Mouse (Mus musculus) forebrain, postnatal 0 days (tissue): Measurements from ENCODE around the gene Dapk1. TPM values are rescaled to one million over a fixed set of nuclear protein-coding genes. Genes with fewer than 3 reads are reported as not detected.

Experiments
- ATAC-seq: fragments of 200-750 bp; cut with Nextera tagmentation; 2 replicates; pipeline ENCODE4 v1.8.0; 2017; ENCODE audit warnings: mild to moderate bottlenecking, moderate library complexity
- DNase-seq: peaks from one replicate; pipeline ENCODE4 v3.0.0-alpha.2; 2015
- H3K27ac ChIP-seq: fragments of 300-500 bp; sonication (generic); 2 replicates; pipeline ENCODE4 v1.5.1; 2014; ENCODE audit warnings: low read depth, mild to moderate bottlenecking, antibody characterized with exemption, low read length, moderate library complexity, mixed read lengths
- H3K27me3 ChIP-seq: fragments of 300-500 bp; sonication (generic); 2 replicates; pipeline ENCODE4 v1.6.1; 2014; ENCODE audit warnings: mild to moderate bottlenecking, low read length, mixed read lengths; ENCODE audit not compliant: insufficient read depth
- H3K36me3 ChIP-seq: fragments of 300-500 bp; sonication (generic); 2 replicates; pipeline ENCODE4 v1.6.1; 2014; ENCODE audit warnings: mild to moderate bottlenecking, moderate library complexity; ENCODE audit not compliant: insufficient read depth
- H3K4me1 ChIP-seq: fragments of 300-500 bp; sonication (generic); 2 replicates; pipeline ENCODE4 v1.6.1; 2014; ENCODE audit warnings: antibody characterized with exemption; ENCODE audit not compliant: insufficient read depth
- H3K4me2 ChIP-seq: fragments of 300-500 bp; sonication (generic); 2 replicates; pipeline ENCODE4 v1.6.1; 2014; ENCODE audit warnings: low read depth, mild to moderate bottlenecking, moderate library complexity
- H3K4me3 ChIP-seq: fragments of 300-500 bp; sonication (generic); 2 replicates; pipeline ENCODE4 v1.5.1; 2014; ENCODE audit warnings: low read depth, low read length, mixed read lengths
- H3K9ac ChIP-seq: fragments of 300-500 bp; sonication (generic); 2 replicates; pipeline ENCODE4 v1.6.1; 2014; ENCODE audit warnings: mild to moderate bottlenecking
- H3K9me3 ChIP-seq: fragments of 300-500 bp; sonication (generic); 2 replicates; pipeline ENCODE4 v1.6.1; 2016; ENCODE audit warnings: low read length
- CTCF ChIP-seq: sonication (generic); IDR thresholded peaks from 2 replicates; pipeline ENCODE4 v1.5.1; 2016; ENCODE audit warnings: antibody characterized with exemption, control low read depth, low read depth
- WGBS: fragments of 180-500 bp; shearing (Covaris S2); extraction: QIAGEN DNeasy Blood & Tissue Kit; methylation state at CpG from one replicate; pipeline ENCODE4 v1.1.7; 2014; 5-methylcytosine and 5-hydroxymethylcytosine counted together
- polyA plus RNA-seq: library from polyadenylated mRNA; unstranded; fragments of >200 nt; fragmentation: Nextera tagmentation; extraction: Ambion mirVana; gene quantifications from 2 replicates; pipeline ENCODE4 v1.2.1, GENCODE M21; 2015
- total RNA-seq: library from RNA; depleted of rRNA; stranded (reverse); fragments of >200 nt; gene quantifications from 2 replicates; pipeline ENCODE4 v1.2.3, GENCODE M21; 2014

The Dapk1 gene
- total and polyA plus RNA-seq, 2 experiments from 2014 or later = 35.6 to 72.6 TPM

GRCm38 (mm10) chr13:60750930-60751329, 149.2 kb downstream of the Dapk1 start:
- ATAC-seq (no peak), DNase-seq (no peak)
- Histone ChIP-seq H3K4me3 (no peak overlapping the region), H3K27ac (no peak overlapping the region), H3K36me3 (peaks cover 83% of the 10 kb centered on the region), H3K9me3 (no peaks in the 10 kb centered on the region), H3K4me2 (no peak overlapping the region), H3K27me3 (no peaks in the 10 kb centered on the region), H3K9ac (no peak overlapping the region), H3K4me1 (no peaks in the 10 kb centered on the region)
- no peak for TF ChIP-seq CTCF
- WGBS = 92% methylated on average over 7 of the region's 7 CpGs

- no peak overlapping the region for H3K4me3 ChIP-seq
- WGBS = 95% methylated on average over 6 of the region's 6 CpGs
- peaks cover 87% of the 10 kb centered on the region for H3K36me3 ChIP-seq
- no peak for DNase-seq
- no peak overlapping the region for H3K9ac ChIP-seq
- no peak overlapping the region for H3K27ac ChIP-seq
- no peak for ATAC-seq
- no peaks in the 10 kb centered on the region for H3K9me3 ChIP-seq
- no peak overlapping the region for H3K4me2 ChIP-seq
- no peaks in the 10 kb centered on the region for H3K27me3 ChIP-seq
- no peaks in the 10 kb centered on the region for H3K4me1 ChIP-seq
- no peak for TF ChIP-seq CTCF
Observed at GRCm38 (mm10) chr13:60753216-60753615, 151.5 kb downstream of the Dapk1 start.

GRCm38 (mm10) chr13:60755251-60755650, 153.5 kb downstream of the Dapk1 start:
- no peak for DNase-seq
- WGBS = 88% methylated on average over 2 of the region's 2 CpGs

GRCm38 (mm10) chr13:60757292-60757691, 155.5 kb downstream of the Dapk1 start:
- DNase-seq (no peak), ATAC-seq (no peak)
- Histone ChIP-seq H3K36me3 (peaks cover 77% of the 10 kb centered on the region), H3K27ac (no peak overlapping the region), H3K9ac (no peak overlapping the region), H3K27me3 (no peaks in the 10 kb centered on the region), H3K4me2 (no peak overlapping the region), H3K4me1 (no peaks in the 10 kb centered on the region), H3K4me3 (no peak overlapping the region), H3K9me3 (no peaks in the 10 kb centered on the region)
- no peak for TF ChIP-seq CTCF
- WGBS = 90% methylated on average over 13 of the region's 13 CpGs

More at GRCm38 (mm10) chr13:60755251-60755650, 153.5 kb downstream of the Dapk1 start:
- Histone ChIP-seq H3K27me3 (no peaks in the 10 kb centered on the region), H3K36me3 (peaks cover 80% of the 10 kb centered on the region), H3K27ac (no peak overlapping the region), H3K4me1 (no peaks in the 10 kb centered on the region), H3K9ac (no peak overlapping the region), H3K4me3 (no peak overlapping the region), H3K4me2 (no peak overlapping the region), H3K9me3 (no peaks in the 10 kb centered on the region)
- TF ChIP-seq CTCF = no peak
- ATAC-seq = no peak

GRCm38 (mm10) chr13:60759136-60759535, 157.4 kb downstream of the Dapk1 start:
- H3K4me3 ChIP-seq = no peak overlapping the region
- H3K4me2 ChIP-seq = no peak overlapping the region
- TF ChIP-seq CTCF = peak; percentile 84
- no peak overlapping the region for H3K9ac ChIP-seq
- H3K9me3 ChIP-seq = no peaks in the 10 kb centered on the region
- DNase-seq (peak; percentile 74), ATAC-seq (peak; percentile 47; the same call in 1 of the 2 replicates)
- H3K27ac ChIP-seq = no peak overlapping the region
- WGBS = 32% methylated on average over 6 of the region's 6 CpGs
- peaks cover 68% of the 10 kb centered on the region for H3K36me3 ChIP-seq
- no peaks in the 10 kb centered on the region for H3K27me3 ChIP-seq
- H3K4me1 ChIP-seq = no peaks in the 10 kb centered on the region

GRCm38 (mm10) chr13:60760392-60760791, 158.6 kb downstream of the Dapk1 start:
- H3K9me3 ChIP-seq = no peaks in the 10 kb centered on the region
- DNase-seq = no peak
- peaks cover 64% of the 10 kb centered on the region for H3K36me3 ChIP-seq
- H3K4me3 ChIP-seq = no peak overlapping the region
- no peak overlapping the region for H3K9ac ChIP-seq
- no peak overlapping the region for H3K4me2 ChIP-seq
- WGBS = 92% methylated on average over 12 of the region's 12 CpGs
- no peaks in the 10 kb centered on the region for H3K4me1 ChIP-seq
- no peaks in the 10 kb centered on the region for H3K27me3 ChIP-seq
- no peak overlapping the region for H3K27ac ChIP-seq
- TF ChIP-seq CTCF = no peak
- no peak for ATAC-seq

- no peak overlapping the region for H3K4me2 ChIP-seq
- WGBS = 96% methylated on average over 17 of the region's 17 CpGs
- H3K27me3 ChIP-seq = no peaks in the 10 kb centered on the region
- no peaks in the 10 kb centered on the region for H3K4me1 ChIP-seq
- no peak overlapping the region for H3K4me3 ChIP-seq
- peaks cover 58% of the 10 kb centered on the region for H3K36me3 ChIP-seq
- H3K9me3 ChIP-seq = no peaks in the 10 kb centered on the region
- no peak overlapping the region for H3K27ac ChIP-seq
- DNase-seq (no peak), ATAC-seq (no peak)
- no peak overlapping the region for H3K9ac ChIP-seq
- no peak for TF ChIP-seq CTCF
Observed at GRCm38 (mm10) chr13:60761161-60761560, 159.4 kb downstream of the Dapk1 start.
